Mouse (Mus musculus) midbrain, embryonic 11.5 days (tissue): ENCODE results near the gene Rps9. TPM values are rescaled to one million over a fixed set of nuclear protein-coding genes. Genes with fewer than 3 reads are reported as not detected.
A peak's percentile ranks its signal among the peaks of the same experiment; 100 is the strongest.
"Not testable (repeated sequence)": the region's sequence is repeated elsewhere in the genome, so short reads cannot be mapped to it uniquely, and the experiment has no call there.

Source experiments
- ATAC-seq: fragments of 200-750 bp; cut with Nextera tagmentation; 2 replicates; pipeline ENCODE4 v1.8.0; 2017; ENCODE audit warnings: moderate TSS enrichment, moderate library complexity; ENCODE audit not compliant: low FRiP score
- DNase-seq: peaks from one replicate; pipeline ENCODE4 v3.0.0; 2015; ENCODE audit warnings: low spot score; ENCODE audit errors: missing footprints
- H3K27ac ChIP-seq: fragments of 300-500 bp; sonication (generic); 2 replicates; pipeline ENCODE4 v1.5.1; 2014; ENCODE audit warnings: low read depth, low read length
- H3K27me3 ChIP-seq: fragments of 300-500 bp; sonication (generic); 2 replicates; pipeline ENCODE4 v1.6.1; 2014; ENCODE audit warnings: mild to moderate bottlenecking, low read length, moderate library complexity, mixed read lengths; ENCODE audit not compliant: control insufficient read depth, insufficient read depth
- H3K36me3 ChIP-seq: fragments of 300-500 bp; sonication (generic); 2 replicates; pipeline ENCODE4 v1.6.1; 2014; ENCODE audit warnings: mild to moderate bottlenecking, low read length, moderate library complexity, mixed read lengths; ENCODE audit not compliant: control insufficient read depth, insufficient read depth
- H3K4me1 ChIP-seq: fragments of 300-500 bp; sonication (generic); 2 replicates; pipeline ENCODE4 v1.6.1; 2014; ENCODE audit warnings: low read length; ENCODE audit not compliant: control insufficient read depth, insufficient read depth
- H3K4me2 ChIP-seq: fragments of 300-500 bp; sonication (generic); 2 replicates; pipeline ENCODE4 v1.6.1; 2014; ENCODE audit warnings: mild to moderate bottlenecking, moderate library complexity
- H3K4me3 ChIP-seq: fragments of 300-500 bp; sonication (generic); 2 replicates; pipeline ENCODE4 v1.5.1; 2014; ENCODE audit warnings: low read depth, low read length
- H3K9ac ChIP-seq: fragments of 300-500 bp; sonication (generic); 2 replicates; pipeline ENCODE4 v1.6.1; 2014; ENCODE audit warnings: low read length
- H3K9me3 ChIP-seq: fragments of 300-500 bp; sonication (generic); 2 replicates; pipeline ENCODE4 v1.6.1; 2016; ENCODE audit warnings: low read length; ENCODE audit not compliant: control insufficient read depth
- WGBS: fragments of 180-500 bp; shearing (Covaris S2); extraction: QIAGEN DNeasy Blood & Tissue Kit; methylation state at CpG from one replicate; pipeline ENCODE4 v1.1.7; 2014; 5-methylcytosine and 5-hydroxymethylcytosine counted together
- polyA plus RNA-seq: library from polyadenylated mRNA; unstranded; fragments of >200 nt; fragmentation: Nextera tagmentation; extraction: Ambion mirVana; gene quantifications from 2 replicates; pipeline ENCODE4 v1.2.1, GENCODE M21; 2014

Rps9 gene
- polyA plus RNA-seq, 1 experiment from 2014 or later, result 1,271 TPM

DNA sequence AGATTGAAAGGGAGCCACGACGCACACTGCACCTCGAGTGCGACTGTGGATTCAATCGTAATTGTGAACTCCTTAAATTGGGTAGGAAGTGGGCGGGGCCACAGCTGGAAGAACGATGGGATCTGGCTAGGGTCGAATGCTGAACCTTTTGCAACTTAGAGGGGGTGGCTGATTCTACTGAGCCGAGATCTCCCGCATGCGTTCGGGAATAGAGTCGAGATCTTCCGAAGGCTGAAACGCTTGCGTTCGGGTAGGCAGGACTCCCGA, 10.1 kb upstream of the Rps9 start:
- Histone ChIP-seq H3K27me3 (no peaks in the 10 kb centered on the region), H3K4me1 (peaks cover 14% of the 10 kb centered on the region), H3K9me3 (no peaks in the 10 kb centered on the region), H3K27ac (peak overlapping the region; percentile 85), H3K4me2 (peak overlapping the region; percentile 94), H3K36me3 (peaks cover 3% of the 10 kb centered on the region), H3K4me3 (peak overlapping the region; percentile 72), H3K9ac (peak overlapping the region; percentile 83)
- WGBS, result under 1% methylated on average over 18 of the region's 18 CpGs
- DNase-seq (no peak), ATAC-seq (no peak)

DNA sequence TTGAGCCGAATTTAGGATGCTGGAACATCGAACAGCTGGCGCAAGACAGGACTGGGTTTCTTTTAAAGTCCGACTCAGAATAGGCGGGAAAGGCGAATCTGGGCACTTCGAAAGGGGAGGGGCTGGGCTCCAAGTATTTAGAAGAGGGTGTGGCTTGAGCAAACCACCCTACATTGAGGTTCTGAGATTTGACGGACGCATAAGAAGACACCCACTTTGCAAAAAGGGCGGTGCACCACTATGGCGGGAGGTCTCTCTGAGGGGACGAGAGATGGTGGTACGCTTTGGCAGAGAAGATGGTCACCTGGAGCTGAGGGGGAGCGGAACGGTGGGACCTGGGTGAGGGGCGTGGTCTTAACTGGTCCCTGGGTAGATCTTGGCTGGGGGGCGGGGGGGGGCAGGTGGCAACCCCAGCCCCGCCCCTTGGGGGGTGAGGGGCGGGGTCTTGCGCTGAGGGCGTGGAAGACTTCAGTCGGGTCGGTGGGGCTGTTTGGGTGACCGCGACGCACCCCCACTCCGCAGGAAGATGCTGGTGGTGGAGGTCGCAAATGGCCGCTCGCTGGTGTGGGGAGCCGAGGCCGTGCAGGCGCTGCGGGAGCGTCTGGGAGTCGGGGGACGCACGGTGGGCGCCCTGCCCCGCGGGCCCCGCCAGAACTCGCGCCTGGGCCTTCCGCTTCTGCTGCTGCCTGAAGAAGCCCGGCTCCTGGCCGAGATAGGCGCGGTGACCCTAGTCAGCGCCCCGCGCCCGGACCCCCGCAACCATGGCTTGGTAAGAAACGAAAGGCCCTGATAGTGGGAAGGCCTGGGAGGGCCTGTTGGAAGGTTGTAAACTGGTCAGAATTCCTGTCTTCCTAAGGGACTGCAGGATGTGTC, 9.5 kb upstream of the Rps9 start:
- H3K4me1 ChIP-seq, result peaks cover 14% of the 10 kb centered on the region
- H3K9me3 ChIP-seq, result no peaks in the 10 kb centered on the region
- H3K27me3 ChIP-seq, result no peaks in the 10 kb centered on the region
- H3K4me3 ChIP-seq, result peak overlapping the region; percentile 72
- DNase-seq (peak; percentile 97), ATAC-seq (peak; percentile 47)
- H3K27ac ChIP-seq, result peak overlapping the region; percentile 85
- WGBS, result under 1% methylated on average over 51 of the region's 55 CpGs
- H3K36me3 ChIP-seq, result peaks cover 3% of the 10 kb centered on the region
- H3K9ac ChIP-seq, result peak overlapping the region; percentile 83
- peak overlapping the region; percentile 94 for H3K4me2 ChIP-seq

DNA sequence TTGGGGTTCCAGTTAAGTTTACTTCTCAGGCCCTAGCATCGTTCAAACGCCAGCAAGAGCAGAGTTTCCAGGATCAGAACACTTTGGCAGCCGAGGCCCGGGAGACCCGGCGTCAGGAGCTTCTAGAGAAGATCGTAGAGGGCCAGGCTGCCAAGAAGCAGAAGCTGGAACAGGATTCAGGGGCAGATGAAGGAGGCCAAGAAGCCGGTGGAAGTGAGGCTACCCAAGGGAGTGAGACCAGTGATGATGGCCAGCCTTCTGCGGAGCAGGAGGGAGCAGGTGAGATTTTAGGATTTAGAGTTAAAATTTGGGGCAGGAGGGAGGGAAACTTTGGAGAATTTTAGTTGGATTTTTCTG, 8.9 kb upstream of the Rps9 start:
- Histone ChIP-seq H3K4me3 (peak overlapping the region; percentile 72), H3K4me2 (peak overlapping the region; percentile 94), H3K9ac (peak overlapping the region; percentile 83), H3K27ac (peak overlapping the region; percentile 85; the same call in 1 of the 2 replicates), H3K4me1 (peaks cover 14% of the 10 kb centered on the region)
- not testable (repeated sequence) for H3K27me3 ChIP-seq, ATAC-seq, H3K36me3 ChIP-seq, DNase-seq, H3K9me3 ChIP-seq
- WGBS, result 11% methylated on average over 9 of the region's 9 CpGs

DNA sequence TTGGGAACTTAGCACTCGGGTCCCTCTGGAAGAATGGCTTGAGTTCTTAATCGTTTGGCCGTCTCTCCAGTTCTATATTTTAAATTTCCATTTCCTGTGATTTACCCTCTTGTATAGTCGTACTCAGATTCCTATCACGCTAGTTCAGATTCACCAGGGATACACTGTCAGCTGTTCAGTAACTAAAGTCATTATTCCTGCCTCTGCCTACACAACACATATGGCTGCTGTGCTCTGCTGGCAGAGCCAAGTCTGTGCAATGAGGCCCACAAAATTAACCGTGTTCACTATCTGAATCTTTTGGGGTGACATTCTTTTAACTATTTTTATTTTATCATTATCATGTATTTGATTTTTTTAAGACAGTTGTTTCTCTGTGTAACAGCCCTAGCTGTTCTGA, 5.3 kb upstream of the Rps9 start:
- Histone ChIP-seq H3K4me1 (peaks cover 9% of the 10 kb centered on the region), H3K4me3 (no peak overlapping the region), H3K36me3 (peaks cover 5% of the 10 kb centered on the region), H3K4me2 (no peak overlapping the region), H3K9ac (no peak overlapping the region), H3K9me3 (no peaks in the 10 kb centered on the region), H3K27ac (no peak overlapping the region), H3K27me3 (no peaks in the 10 kb centered on the region)
- WGBS, result 93% methylated on average over 6 of the region's 6 CpGs
- DNase-seq, result no peak
- no peak for ATAC-seq

GRCm38 (mm10) chr7:3703148-3703878, 480 bp upstream of the Rps9 start:
- ATAC-seq, result peak; percentile 61

GRCm38 (mm10) chr7:3704475-3704874, 682 bp downstream of the Rps9 start:
- peak overlapping the region; percentile 85; the same call in 1 of the 2 replicates for H3K27ac ChIP-seq
- H3K4me2 ChIP-seq, result peak overlapping the region; percentile 96
- H3K4me1 ChIP-seq, result peaks cover 10% of the 10 kb centered on the region
- peaks cover 11% of the 10 kb centered on the region; the same call in 1 of the 2 replicates for H3K36me3 ChIP-seq
- H3K9me3 ChIP-seq, result no peaks in the 10 kb centered on the region
- H3K27me3 ChIP-seq, result no peaks in the 10 kb centered on the region
- H3K9ac ChIP-seq, result peak overlapping the region; percentile 84
- DNase-seq, result no peak
- under 1% methylated on average over 20 of the region's 20 CpGs for WGBS
- peak overlapping the region; percentile 90 for H3K4me3 ChIP-seq
- ATAC-seq, result peak; percentile 47; the same call in 1 of the 2 replicates

More at GRCm38 (mm10) chr7:3703148-3703878, 480 bp upstream of the Rps9 start:
- no peaks in the 10 kb centered on the region for H3K9me3 ChIP-seq
- WGBS, result 19% methylated on average over 6 of the region's 6 CpGs
- peak overlapping the region; percentile 96 for H3K4me2 ChIP-seq
- peak overlapping the region; percentile 53 for H3K9ac ChIP-seq
- peaks cover 10% of the 10 kb centered on the region for H3K4me1 ChIP-seq
- no peak for DNase-seq
- H3K36me3 ChIP-seq, result peaks cover 11% of the 10 kb centered on the region
- no peaks in the 10 kb centered on the region for H3K27me3 ChIP-seq
- H3K27ac ChIP-seq, result peak overlapping the region; percentile 85
- H3K4me3 ChIP-seq, result peak overlapping the region; percentile 90

DNA sequence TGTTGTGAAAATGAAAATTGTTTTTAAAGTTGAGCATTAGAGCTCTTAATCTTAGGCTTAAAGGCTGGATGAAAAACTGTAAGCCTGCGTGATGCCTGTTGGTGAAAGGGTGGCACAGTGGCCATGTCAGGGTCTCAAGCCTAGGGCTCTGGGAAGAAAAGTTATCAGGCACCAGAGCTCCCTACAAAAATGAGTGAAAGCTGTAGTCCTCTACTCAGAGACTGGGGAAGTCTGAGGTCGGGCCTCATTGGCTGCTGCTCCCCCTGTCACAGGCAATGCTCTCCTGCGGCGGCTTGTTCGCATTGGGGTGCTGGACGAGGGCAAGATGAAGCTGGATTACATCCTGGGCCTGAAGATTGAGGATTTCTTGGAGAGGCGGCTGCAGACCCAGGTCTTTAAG, 1.7 kb downstream of the Rps9 start:
- H3K4me3 ChIP-seq, result peak overlapping the region; percentile 90
- not testable (repeated sequence) for H3K4me1 ChIP-seq, H3K27me3 ChIP-seq, H3K36me3 ChIP-seq, H3K9me3 ChIP-seq, ATAC-seq, DNase-seq
- peak overlapping the region; percentile 96 for H3K4me2 ChIP-seq
- H3K27ac ChIP-seq, result peak overlapping the region; percentile 25
- peak overlapping the region; percentile 84 for H3K9ac ChIP-seq
- WGBS, result 5% methylated on average over 6 of the region's 7 CpGs

DNA sequence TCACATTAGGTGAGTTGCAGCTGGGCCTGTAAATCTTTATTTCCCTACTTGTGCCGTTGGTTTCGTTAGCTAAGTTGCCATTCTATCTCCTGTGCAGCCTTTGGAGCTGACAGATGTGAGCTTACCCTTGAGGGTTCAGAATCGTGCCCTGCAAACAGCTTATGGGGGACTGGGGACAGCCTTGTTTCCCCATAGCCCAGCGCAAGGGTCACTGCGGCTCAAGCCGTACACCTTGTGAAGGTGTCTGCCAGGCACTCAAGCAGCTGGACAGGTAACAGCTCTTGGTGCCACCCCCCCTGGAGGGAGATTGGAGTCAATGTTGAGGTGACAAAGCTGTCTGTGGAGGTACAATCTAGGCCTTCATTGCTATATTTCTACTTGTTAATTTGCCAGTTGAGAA, 2.1 kb downstream of the Rps9 start:
- no peak overlapping the region for H3K27ac ChIP-seq
- no peaks in the 10 kb centered on the region for H3K27me3 ChIP-seq
- H3K4me3 ChIP-seq, result peak overlapping the region; percentile 90
- peaks cover 10% of the 10 kb centered on the region for H3K4me1 ChIP-seq
- peak overlapping the region; percentile 96 for H3K4me2 ChIP-seq
- 37% methylated on average over 6 of the region's 6 CpGs for WGBS
- H3K36me3 ChIP-seq, result peaks cover 9% of the 10 kb centered on the region; the same call in 1 of the 2 replicates
- ATAC-seq (no peak), DNase-seq (no peak)
- no peaks in the 10 kb centered on the region for H3K9me3 ChIP-seq
- H3K9ac ChIP-seq, result peak overlapping the region; percentile 84
